Mouse (Mus musculus) limb, embryonic 14.5 days (tissue): ENCODE measurements around the gene Slc9a6. TPM values are rescaled to one million over a fixed set of nuclear protein-coding genes. Genes with fewer than 3 reads are reported as not detected.

Source experiments
- ATAC-seq: fragments of 200-750 bp; cut with Nextera tagmentation; 2 replicates; pipeline ENCODE4 v1.8.0; 2017; ENCODE audit warnings: low read depth, moderate number of reproducible peaks, moderate TSS enrichment; ENCODE audit not compliant: low FRiP score
- DNase-seq: peaks from one replicate; pipeline ENCODE4 v3.0.0-alpha.2; 2015; ENCODE audit warnings: low spot score
- H3K27ac ChIP-seq: fragments of 300-500 bp; sonication (generic); replicated peaks from 2 replicates; pipeline ENCODE4 v1.5.1; 2014; ENCODE audit warnings: low read depth, mild to moderate bottlenecking, low read length, moderate library complexity, mixed read lengths
- H3K27me3 ChIP-seq: fragments of 300-500 bp; sonication (generic); 2 replicates; pipeline ENCODE4 v1.6.1; 2014; ENCODE audit warnings: low read length, mixed read lengths; ENCODE audit not compliant: control insufficient read depth, insufficient read depth
- H3K36me3 ChIP-seq: fragments of 300-500 bp; sonication (generic); 2 replicates; pipeline ENCODE4 v1.6.1; 2014; ENCODE audit warnings: mild to moderate bottlenecking, low read length, moderate library complexity, mixed read lengths; ENCODE audit not compliant: control insufficient read depth, insufficient read depth
- H3K4me1 ChIP-seq: fragments of 300-500 bp; sonication (generic); 2 replicates; pipeline ENCODE4 v1.6.1; 2014; ENCODE audit warnings: antibody characterized with exemption, low read length, mixed read lengths; ENCODE audit not compliant: control insufficient read depth, insufficient read depth
- H3K4me2 ChIP-seq: fragments of 300-500 bp; sonication (generic); replicated peaks from 2 replicates; pipeline ENCODE4 v1.6.1; 2014; ENCODE audit warnings: low read depth, mild to moderate bottlenecking, low read length, moderate library complexity; ENCODE audit not compliant: severe bottlenecking
- H3K4me3 ChIP-seq: fragments of 300-500 bp; sonication (generic); replicated peaks from 2 replicates; pipeline ENCODE4 v1.5.1; 2014; ENCODE audit warnings: low read length
- H3K9ac ChIP-seq: fragments of 300-500 bp; sonication (generic); 2 replicates; pipeline ENCODE4 v1.6.1; 2014; ENCODE audit warnings: mild to moderate bottlenecking, low read depth, low read length, moderate library complexity; ENCODE audit not compliant: severe bottlenecking
- H3K9me3 ChIP-seq: fragments of 300-500 bp; sonication (generic); 2 replicates; pipeline ENCODE4 v1.6.1; 2016; ENCODE audit warnings: low read length; ENCODE audit not compliant: control insufficient read depth
- POLR2A ChIP-seq: fragments of 200-500 bp; IDR thresholded peaks from 2 replicates; pipeline ENCODE4 v1.8.0; 2012; ENCODE audit warnings: inconsistent platforms, mild to moderate bottlenecking, moderate library complexity, borderline replicate concordance; ENCODE audit not compliant: insufficient read depth, insufficient read length; ENCODE audit errors: extremely low read depth
- WGBS: fragments of 180-500 bp; shearing (Covaris S2); extraction: QIAGEN DNeasy Blood & Tissue Kit; methylation state at CpG from one replicate; pipeline ENCODE4 v1.1.7; 2014; 5-methylcytosine and 5-hydroxymethylcytosine counted together
- polyA plus RNA-seq, 2 experiments: library from polyadenylated mRNA; depleted of rRNA in 1 of 2; stranded (reverse) in 1 of 2; unstranded in 1 of 2; fragments of >200 nt; fragmentation: Nextera tagmentation in 1 of 2; extraction: Ambion mirVana in 1 of 2; gene quantifications; 2 replicates each; pipeline versions ENCODE4 v1.2.1 to v1.2.3; 2012 to 2014

The Slc9a6 gene
- polyA plus RNA-seq, 2 experiments: 11.8 to 16.1 TPM

- Histone ChIP-seq H3K9ac (no peak overlapping the region), H3K9me3 (no peaks in the 10 kb centered on the region), H3K4me3 (no peak overlapping the region), H3K36me3 (no peaks in the 10 kb centered on the region), H3K27ac (no peak overlapping the region), H3K4me2 (no peak overlapping the region), H3K4me1 (no peaks in the 10 kb centered on the region), H3K27me3 (no peaks in the 10 kb centered on the region)
- ATAC-seq (no peak), DNase-seq (no peak)
- WGBS: 79% methylated on average over 6 of the region's 6 CpGs
- TF ChIP-seq POLR2A: no peak
Observed at GRCm38 (mm10) chrX:56677736-56678135, 68.2 kb downstream of the Slc9a6 start.

- ATAC-seq (no peak), DNase-seq (no peak)
- Histone ChIP-seq H3K9me3 (no peaks in the 10 kb centered on the region), H3K4me2 (no peak overlapping the region), H3K27ac (no peak overlapping the region), H3K9ac (no peak overlapping the region), H3K4me3 (no peak overlapping the region), H3K36me3 (no peaks in the 10 kb centered on the region), H3K4me1 (no peaks in the 10 kb centered on the region), H3K27me3 (no peaks in the 10 kb centered on the region)
- 79% methylated on average over 6 of the region's 6 CpGs for WGBS
- TF ChIP-seq POLR2A: no peak
Observed at GRCm38 (mm10) chrX:56679066-56679465, 69.5 kb downstream of the Slc9a6 start.

- ATAC-seq: no peak
- H3K4me1 ChIP-seq: no peaks in the 10 kb centered on the region
- H3K9ac ChIP-seq: no peak overlapping the region
- WGBS: 61% methylated on average over 1 of the region's 1 CpGs
- H3K27me3 ChIP-seq: no peaks in the 10 kb centered on the region
- DNase-seq: no peak
- H3K4me3 ChIP-seq: no peak overlapping the region
- H3K36me3 ChIP-seq: no peaks in the 10 kb centered on the region
- no peak overlapping the region for H3K4me2 ChIP-seq
- no peak overlapping the region for H3K27ac ChIP-seq
- no peaks in the 10 kb centered on the region for H3K9me3 ChIP-seq
- no peak for TF ChIP-seq POLR2A
Observed at GRCm38 (mm10) chrX:56682156-56682720, 72.7 kb downstream of the Slc9a6 start.

GRCm38 (mm10) chrX:56683521-56683920 is 74.0 kb downstream of the Slc9a6 start:
- 79% methylated on average over 10 of the region's 10 CpGs for WGBS

GRCm38 (mm10) chrX:56692554-56692953 is 83.0 kb downstream of the Slc9a6 start:
- WGBS: 91% methylated on average over 6 of the region's 6 CpGs
- Histone ChIP-seq H3K36me3 (no peaks in the 10 kb centered on the region), H3K27me3 (no peaks in the 10 kb centered on the region), H3K4me1 (no peaks in the 10 kb centered on the region), H3K27ac (no peak overlapping the region), H3K4me2 (no peak overlapping the region), H3K9ac (no peak overlapping the region), H3K4me3 (no peak overlapping the region), H3K9me3 (no peaks in the 10 kb centered on the region)
- no peak for ATAC-seq
- DNase-seq: no peak
- TF ChIP-seq POLR2A: no peak

More at GRCm38 (mm10) chrX:56683521-56683920, 74.0 kb downstream of the Slc9a6 start:
- Histone ChIP-seq H3K9ac (no peak overlapping the region), H3K4me3 (no peak overlapping the region), H3K27me3 (no peaks in the 10 kb centered on the region), H3K27ac (no peak overlapping the region), H3K9me3 (no peaks in the 10 kb centered on the region), H3K4me1 (no peaks in the 10 kb centered on the region), H3K4me2 (no peak overlapping the region), H3K36me3 (no peaks in the 10 kb centered on the region)
- DNase-seq (no peak), ATAC-seq (no peak)
- TF ChIP-seq POLR2A: no peak

DNA sequence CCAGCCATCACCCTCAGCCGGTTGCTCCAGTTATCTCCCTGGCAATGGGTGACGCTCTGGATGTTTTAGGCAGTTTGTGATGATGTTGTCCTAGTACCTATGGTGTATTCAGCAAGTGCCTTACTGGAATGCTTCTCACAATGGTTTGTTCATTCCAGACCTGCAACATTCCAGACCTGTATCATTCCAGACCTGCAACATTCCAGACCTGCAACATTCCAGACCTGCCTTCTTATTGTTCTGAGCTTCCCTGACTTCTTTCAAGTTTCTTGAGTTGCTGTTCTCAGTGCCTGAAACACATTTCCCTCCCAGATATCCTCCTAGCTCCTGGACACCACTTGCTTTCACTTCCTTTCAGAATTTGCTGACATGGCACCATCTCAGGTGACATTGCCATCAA is 85.0 kb downstream of the Slc9a6 start:
- Histone ChIP-seq H3K4me2 (no peak overlapping the region), H3K9me3 (no peaks in the 10 kb centered on the region), H3K27me3 (no peaks in the 10 kb centered on the region), H3K4me3 (no peak overlapping the region), H3K27ac (no peak overlapping the region), H3K9ac (no peak overlapping the region), H3K36me3 (no peaks in the 10 kb centered on the region), H3K4me1 (no peaks in the 10 kb centered on the region)
- TF ChIP-seq POLR2A: no peak
- DNase-seq: no peak
- no peak for ATAC-seq
- 84% methylated on average over 2 of the region's 2 CpGs for WGBS
